Mouse (Mus musculus) WW6 (cell line): Measurements from ENCODE around the gene Gm49366.
"Not testable (repeated sequence)": the region's sequence is repeated elsewhere in the genome, so short reads cannot be mapped to it uniquely, and the experiment has no call there.

ENCODE experiments used
- DNase-seq: peaks from one replicate; pipeline ENCODE4 v3.0.0-alpha.2; 2013; ENCODE audit warnings: low read depth, low spot score

The Gm49366 gene

GRCm38 (mm10) chr12:84032854-84033253, 5.9 kb upstream of the Gm49366 start:
- DNase-seq, result no peak

GRCm38 (mm10) chr12:84033302-84033701, 5.4 kb upstream of the Gm49366 start:
- not testable (repeated sequence) for DNase-seq

GRCm38 (mm10) chr12:84034108-84034507, 4.6 kb upstream of the Gm49366 start:
- no peak for DNase-seq

GRCm38 (mm10) chr12:84038241-84038640, 494 bp upstream of the Gm49366 start, which contains the start of gene Acot4:
TSS of gene Acot4 (plus strand) at chr12:84038379.
- DNase-seq, result not testable (repeated sequence)

- DNase-seq, result no peak
Measured at GRCm38 (mm10) chr12:84042248-84042647, 3.5 kb downstream of the Gm49366 start.

GRCm38 (mm10) chr12:84044045-84044444, 5.3 kb downstream of the Gm49366 start:
- no peak for DNase-seq

- DNase-seq, result no peak
Measured at GRCm38 (mm10) chr12:84046906-84047305, 8.2 kb downstream of the Gm49366 start.

GRCm38 (mm10) chr12:84050744-84051143, 12.0 kb downstream of the Gm49366 start:
- DNase-seq, result not testable (repeated sequence)

GRCm38 (mm10) chr12:84051937-84052474, 13.3 kb downstream of the Gm49366 start, which contains the start of gene Acot3:
TSS of gene Acot3 (plus strand) at chr12:84052144.
- no peak for DNase-seq

GRCm38 (mm10) chr12:84052609-84053008, 13.9 kb downstream of the Gm49366 start:
- DNase-seq, result no peak

GRCm38 (mm10) chr12:84053173-84053572, 14.4 kb downstream of the Gm49366 start:
- DNase-seq, result no peak

- no peak for DNase-seq
Measured at GRCm38 (mm10) chr12:84053679-84054391, 15.1 kb downstream of the Gm49366 start.

- DNase-seq, result no peak
Measured at GRCm38 (mm10) chr12:84060946-84061345, 22.2 kb downstream of the Gm49366 start.

GRCm38 (mm10) chr12:84062336-84062735, 23.6 kb downstream of the Gm49366 start:
- DNase-seq, result no peak

GRCm38 (mm10) chr12:84063228-84063627, 24.5 kb downstream of the Gm49366 start:
- DNase-seq, result no peak

- no peak for DNase-seq
Measured at GRCm38 (mm10) chr12:84063833-84064232, 25.1 kb downstream of the Gm49366 start.

- no peak for DNase-seq
Measured at GRCm38 (mm10) chr12:84064621-84065020, 25.9 kb downstream of the Gm49366 start.

GRCm38 (mm10) chr12:84067752-84068151, 29.0 kb downstream of the Gm49366 start:
- no peak for DNase-seq

- DNase-seq, result no peak
Measured at GRCm38 (mm10) chr12:84068296-84068695, 29.6 kb downstream of the Gm49366 start.

GRCm38 (mm10) chr12:84068986-84069385, 30.3 kb downstream of the Gm49366 start, which contains the start of gene Acot5:
TSS of gene Acot5 (plus strand) at chr12:84069325.
- DNase-seq, result no peak

GRCm38 (mm10) chr12:84069582-84069981, 30.8 kb downstream of the Gm49366 start:
- not testable (repeated sequence) for DNase-seq

- no peak for DNase-seq
Measured at GRCm38 (mm10) chr12:84071696-84072095, 33.0 kb downstream of the Gm49366 start.

GRCm38 (mm10) chr12:84077371-84077990, 38.7 kb downstream of the Gm49366 start:
- DNase-seq, result no peak
